Mouse (Mus musculus) CD4-positive, CD25-positive, alpha-beta regulatory T cell (primary cell): ENCODE results near the gene Btbd35f8. TPM values are rescaled to one million over a fixed set of nuclear protein-coding genes. Genes with fewer than 3 reads are reported as not detected.

Source experiments
- polyA plus RNA-seq: library from polyadenylated mRNA; unstranded; fragments of 100-300 nt; shearing (Covaris generic); gene quantifications from one replicate; pipeline ENCODE4 v1.2.1, GENCODE M21; 2017

Btbd35f8 gene
- not detected for polyA plus RNA-seq

DNA sequence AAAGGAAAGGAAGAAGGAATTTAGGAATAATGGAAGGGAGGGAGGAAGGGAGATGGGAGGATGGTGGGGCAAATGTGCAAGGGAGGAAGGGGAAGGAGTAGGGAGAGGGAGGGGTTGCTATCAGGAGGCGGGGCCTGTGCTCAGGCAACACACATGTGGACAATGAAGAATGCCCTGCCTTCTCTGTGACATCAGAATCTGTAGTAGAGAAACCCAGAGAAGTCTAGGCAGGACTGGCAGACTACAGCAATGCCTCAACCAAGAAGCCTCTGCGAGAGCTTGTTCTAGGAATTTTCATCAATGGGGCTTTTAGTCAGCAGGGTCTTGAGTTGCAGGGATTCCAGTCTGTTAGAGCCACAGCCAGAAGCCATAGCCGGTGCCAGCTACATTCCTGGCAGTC is at the start of gene Btbd35f8:
Btbd35f8 (plus strand) TSS at position 301 of the 400 bp plus-strand sequence.

Other genes starting within 250 kb of the Btbd35f8 start
- gene Spin2g, start 211.8 kb upstream of the Btbd35f8 start, polyA plus RNA-seq = not detected